Mouse (Mus musculus) G1E (cell line): ENCODE measurements around the gene Hsd3b5.

ENCODE experiments used
- CTCF ChIP-seq: IDR thresholded peaks from 2 replicates; pipeline ENCODE4 v1.5.1; 2012; ENCODE audit warnings: low read depth, low read length, inconsistent platforms, mixed read lengths
- GATA1 ChIP-seq: IDR thresholded peaks from 2 replicates; pipeline ENCODE4 v1.6.1; 2012; ENCODE audit warnings: borderline replicate concordance, low read length, inconsistent platforms, mixed read lengths
- GATA2 ChIP-seq: IDR thresholded peaks from 2 replicates; pipeline ENCODE4 v1.6.1; 2012; ENCODE audit warnings: low read depth, low read length, inconsistent platforms, borderline replicate concordance
- POLR2AphosphoS5 ChIP-seq: IDR thresholded peaks from 2 replicates; pipeline ENCODE4 v1.6.1; 2012; ENCODE audit warnings: low read depth, low read length, inconsistent platforms; ENCODE audit not compliant: insufficient replicate concordance
- TAL1 ChIP-seq: conservative IDR thresholded peaks from 2 replicates; pipeline ENCODE4 v1.6.1; 2012; ENCODE audit warnings: low read depth, low read length, inconsistent platforms, mixed read lengths

DNA sequence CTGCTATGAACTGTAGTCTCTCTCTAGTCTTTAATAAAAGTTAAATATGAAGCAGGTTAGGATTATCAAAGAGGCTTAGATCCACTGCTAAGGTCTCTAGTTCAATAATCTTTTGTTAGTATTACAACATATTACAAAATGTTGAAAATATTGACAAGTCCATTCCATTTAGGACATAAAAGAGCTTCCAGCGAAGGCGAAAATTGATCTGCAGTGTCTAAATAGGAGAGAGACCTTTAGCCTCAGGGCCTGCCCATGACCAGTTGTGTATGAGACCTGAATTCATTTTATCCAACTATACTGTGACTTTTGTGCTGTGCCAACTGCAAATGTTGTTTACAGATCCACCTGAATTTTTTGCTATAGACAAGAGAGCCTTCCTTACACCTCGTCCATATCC lies 419 bp downstream of the Hsd3b5 start:
- TF ChIP-seq CTCF (no peak), GATA1 (no peak), POLR2AphosphoS5 (no peak), TAL1 (no peak), GATA2 (no peak)
